Mouse (Mus musculus) megakaryocyte, embryonic 14.5 days (primary cell): ENCODE measurements around the gene Wdr37. TPM values are rescaled to one million over a fixed set of nuclear protein-coding genes. Genes with fewer than 3 reads are reported as not detected.
A peak's percentile ranks its signal among the peaks of the same experiment; 100 is the strongest.
"Not testable (repeated sequence)": the region's sequence is repeated elsewhere in the genome, so short reads cannot be mapped to it uniquely, and the experiment has no call there.

ENCODE experiments used
- H3K27me3 ChIP-seq: replicated peaks from 2 replicates; pipeline ENCODE3; 2012; ENCODE audit warnings: inconsistent platforms
- H3K36me3 ChIP-seq: replicated peaks from 2 replicates; pipeline ENCODE3; 2012; ENCODE audit warnings: low read length, inconsistent platforms, mixed read lengths
- H3K4me1 ChIP-seq: 2 replicates; pipeline ENCODE4 v1.6.1; 2012; ENCODE audit warnings: inconsistent platforms
- H3K4me3 ChIP-seq: replicated peaks from 2 replicates; pipeline ENCODE3; 2012; ENCODE audit warnings: moderate library complexity, mild to moderate bottlenecking, inconsistent platforms
- H3K9me3 ChIP-seq: 2 replicates; pipeline ENCODE4 v1.6.1; 2012; ENCODE audit warnings: inconsistent platforms
- FLI1 ChIP-seq: IDR thresholded peaks from 2 replicates; pipeline ENCODE4 v1.6.1; 2012; ENCODE audit warnings: low read length, inconsistent platforms, mixed read lengths
- GATA1 ChIP-seq: IDR thresholded peaks from 3 replicates; pipeline ENCODE4 v1.6.1; 2012; ENCODE audit warnings: mixed read lengths, low read length, inconsistent platforms, borderline replicate concordance
- polyA plus RNA-seq: library from polyadenylated mRNA; stranded (reverse); fragments of >175 nt; gene quantifications from 2 replicates; pipeline ENCODE4 v1.2.3, GENCODE M21; 2012; ENCODE audit warnings: low replicate concordance; ENCODE audit not compliant: insufficient read depth

The Wdr37 gene
- polyA plus RNA-seq, 1 experiment = 2.1 TPM

- no peaks in the 10 kb centered on the region for H3K27me3 ChIP-seq
- H3K9me3 ChIP-seq = no peaks in the 10 kb centered on the region
- peak overlapping the region; percentile 97 for H3K4me3 ChIP-seq
- peaks cover 33% of the 10 kb centered on the region for H3K36me3 ChIP-seq
- peaks cover 41% of the 10 kb centered on the region for H3K4me1 ChIP-seq
- TF ChIP-seq GATA1 (no peak), FLI1 (no peak)
These were observed 2.0 kb downstream of the Wdr37 start for GRCm38 (mm10) chr13:8869578-8870157.

GRCm38 (mm10) chr13:8866612-8867011 is 5.1 kb downstream of the Wdr37 start:
- no peaks in the 10 kb centered on the region for H3K27me3 ChIP-seq
- H3K9me3 ChIP-seq = no peaks in the 10 kb centered on the region
- TF ChIP-seq FLI1 (no peak), GATA1 (no peak)
- no peak overlapping the region for H3K4me3 ChIP-seq
- peaks cover 32% of the 10 kb centered on the region for H3K4me1 ChIP-seq
- H3K36me3 ChIP-seq = peaks cover 52% of the 10 kb centered on the region

GRCm38 (mm10) chr13:8864990-8865389 is 6.7 kb downstream of the Wdr37 start:
- no peak for TF ChIP-seq GATA1
- TF ChIP-seq FLI1 = no peak
- peaks cover 67% of the 10 kb centered on the region for H3K36me3 ChIP-seq
- peaks cover 28% of the 10 kb centered on the region for H3K4me1 ChIP-seq

GRCm38 (mm10) chr13:8860861-8861260 is 10.8 kb downstream of the Wdr37 start:
- TF ChIP-seq FLI1 (no peak), GATA1 (no peak)
- H3K27me3 ChIP-seq = no peaks in the 10 kb centered on the region
- no peaks in the 10 kb centered on the region for H3K9me3 ChIP-seq
- H3K4me3 ChIP-seq = no peak overlapping the region
- peaks cover 85% of the 10 kb centered on the region for H3K36me3 ChIP-seq
- peaks cover 9% of the 10 kb centered on the region; the same call in 1 of the 2 replicates for H3K4me1 ChIP-seq

More at GRCm38 (mm10) chr13:8864990-8865389, 6.7 kb downstream of the Wdr37 start:
- Histone ChIP-seq H3K9me3 (no peaks in the 10 kb centered on the region), H3K27me3 (no peaks in the 10 kb centered on the region), H3K4me3 (no peak overlapping the region)

- H3K27me3 ChIP-seq = no peaks in the 10 kb centered on the region
- H3K9me3 ChIP-seq = no peaks in the 10 kb centered on the region
- peaks cover 4% of the 10 kb centered on the region; the same call in 1 of the 2 replicates for H3K4me1 ChIP-seq
- TF ChIP-seq FLI1 (no peak), GATA1 (no peak)
- H3K4me3 ChIP-seq = no peak overlapping the region
- H3K36me3 ChIP-seq = peaks cover 88% of the 10 kb centered on the region
These were observed 13.3 kb downstream of the Wdr37 start for GRCm38 (mm10) chr13:8858453-8858852.

- H3K4me3 ChIP-seq = no peak overlapping the region
- no peaks in the 10 kb centered on the region for H3K9me3 ChIP-seq
- peaks cover 91% of the 10 kb centered on the region for H3K36me3 ChIP-seq
- H3K4me1 ChIP-seq = peaks cover 7% of the 10 kb centered on the region
- H3K27me3 ChIP-seq = no peaks in the 10 kb centered on the region
- TF ChIP-seq GATA1 (no peak), FLI1 (no peak)
These were observed 16.9 kb downstream of the Wdr37 start for GRCm38 (mm10) chr13:8854769-8855168.

GRCm38 (mm10) chr13:8853424-8853823 is 18.3 kb downstream of the Wdr37 start:
- peaks cover 11% of the 10 kb centered on the region for H3K4me1 ChIP-seq
- H3K9me3 ChIP-seq = no peaks in the 10 kb centered on the region
- H3K4me3 ChIP-seq = no peak overlapping the region
- no peaks in the 10 kb centered on the region for H3K27me3 ChIP-seq
- TF ChIP-seq FLI1 (no peak), GATA1 (no peak)
- peaks cover 91% of the 10 kb centered on the region for H3K36me3 ChIP-seq

- Histone ChIP-seq H3K36me3 (peaks cover 87% of the 10 kb centered on the region), H3K9me3 (no peaks in the 10 kb centered on the region), H3K27me3 (no peaks in the 10 kb centered on the region), H3K4me3 (no peak overlapping the region), H3K4me1 (peaks cover 15% of the 10 kb centered on the region)
- no peak for TF ChIP-seq GATA1
- TF ChIP-seq FLI1 = no peak
These were observed 22.4 kb downstream of the Wdr37 start for GRCm38 (mm10) chr13:8849311-8849710.

GRCm38 (mm10) chr13:8847702-8848101 is 24.0 kb downstream of the Wdr37 start:
- Histone ChIP-seq H3K4me1 (peaks cover 15% of the 10 kb centered on the region), H3K4me3 (no peak overlapping the region), H3K27me3 (no peaks in the 10 kb centered on the region), H3K36me3 (peaks cover 86% of the 10 kb centered on the region), H3K9me3 (no peaks in the 10 kb centered on the region)
- TF ChIP-seq GATA1 (no peak), FLI1 (no peak)

- TF ChIP-seq FLI1 (no peak), GATA1 (no peak)
- Histone ChIP-seq H3K4me3 (no peak overlapping the region), H3K9me3 (no peaks in the 10 kb centered on the region), H3K4me1 (peaks cover 38% of the 10 kb centered on the region), H3K36me3 (peaks cover 91% of the 10 kb centered on the region), H3K27me3 (no peaks in the 10 kb centered on the region)
These were observed 29.4 kb downstream of the Wdr37 start for GRCm38 (mm10) chr13:8842273-8842672.

- not testable (repeated sequence) for H3K4me3 ChIP-seq, H3K9me3 ChIP-seq, H3K27me3 ChIP-seq
- peaks cover 38% of the 10 kb centered on the region for H3K4me1 ChIP-seq
- peaks cover 90% of the 10 kb centered on the region for H3K36me3 ChIP-seq
These were observed 29.9 kb downstream of the Wdr37 start for GRCm38 (mm10) chr13:8841846-8842245.
